In the genomic region with DNA sequence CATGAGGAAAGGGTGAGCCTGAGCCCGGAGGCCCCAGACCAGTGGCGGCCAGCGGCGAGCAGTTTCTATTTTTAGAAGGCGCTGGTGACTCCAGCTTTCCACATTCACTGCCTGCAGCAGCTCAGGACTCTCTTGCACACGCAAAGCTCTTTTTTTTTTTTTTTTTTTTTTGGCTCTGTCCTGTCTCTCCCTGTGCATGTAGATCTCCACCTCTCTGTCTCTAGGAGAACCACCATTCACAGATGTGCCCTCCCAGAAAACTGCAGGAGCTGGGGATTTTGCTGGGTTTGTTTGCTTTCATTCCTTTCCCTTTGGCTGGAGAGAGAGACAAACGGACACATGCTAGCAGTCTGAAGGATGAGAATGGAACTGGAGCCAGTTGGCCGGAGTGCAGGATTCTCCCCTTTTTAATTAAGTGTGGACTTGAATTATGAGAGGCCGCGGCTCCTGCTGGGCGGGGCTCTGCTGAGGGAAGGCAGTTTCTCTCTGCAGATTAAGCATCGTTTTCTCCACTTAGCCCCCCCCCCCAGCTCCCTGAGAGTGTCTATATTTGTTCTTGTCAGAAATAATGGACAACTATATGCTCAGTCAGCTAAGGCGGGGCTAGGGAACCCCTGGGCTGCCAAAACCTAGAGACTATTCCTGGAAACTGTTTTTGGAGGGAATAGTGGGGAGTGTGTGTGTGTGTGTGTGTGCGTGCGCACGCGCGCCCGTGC, we compare ENCODE assay signal across 9 mouse cellular contexts. TPM values are rescaled to one million over a fixed set of nuclear protein-coding genes. Genes with fewer than 3 reads are reported as not detected.
A peak's percentile ranks its signal among the peaks of the same experiment; 100 is the strongest.
DNase-seq lines count a peak whose midpoint lies in the region; ATAC-seq and TF ChIP-seq lines count a peak whose summit lies in the region.
"Had no signal": no experiment of that assay in that cellular context is flagged by ENCODE, and none has a peak within 500 bp of the region (broad histone marks: within the 10 kb centered on the region; RNA-seq: fewer than 3 reads in every experiment).

No protein-coding gene starts in this region.

- peak; percentile 64; the same call in 1 of the 2 replicates for ATAC-seq in heart, embryonic 13.5 days (ENCODE audit: extremely low read depth, insufficient number of reproducible peaks, low FRiP score, low TSS enrichment)
- ATAC-seq in midbrain, embryonic 16.5 days: no peak

- peak; percentile 31 for DNase-seq in adrenal gland, adult 2 months
- DNase-seq in adrenal gland, adult 18-20 months (ENCODE audit: low spot score in 2 of 2): no peak
- peak; percentile 74 to 82 for DNase-seq in kidney, postnatal 4 days
- DNase-seq in left cerebral cortex, adult 11 months (ENCODE audit: low spot score): no peak
- no peak for DNase-seq in spleen, adult 18-20 months

- peak overlapping the region; percentile 20; the same call in 1 of the 2 replicates for H3K4me3 ChIP-seq in ES-Bruce4 (ENCODE audit: low read depth, low read length)
- peak overlapping the region; percentile 36 for H3K4me3 ChIP-seq in heart, embryonic 13.5 days
- H3K4me3 ChIP-seq in midbrain, embryonic 16.5 days (ENCODE audit: low read depth, low read length): no peak overlapping the region

- H3K27me3 ChIP-seq in ES-Bruce4 (ENCODE audit: control insufficient read depth, insufficient read depth, low read length, poor library complexity, severe bottlenecking): no peaks in the 10 kb centered on the region
- peaks cover 29% of the 10 kb centered on the region for H3K27me3 ChIP-seq in heart, embryonic 13.5 days (replicated peaks)
- H3K27me3 ChIP-seq in midbrain, embryonic 16.5 days (ENCODE audit: control insufficient read depth, insufficient read depth, low read depth, low read length): peaks cover 22% of the 10 kb centered on the region

- 0 out of 2 replicates have a peak overlapping the region, but pooled peaks have one; percentile 20 for H3K9ac ChIP-seq in ES-Bruce4 (ENCODE audit: low read depth, poor library complexity, severe bottlenecking)
- peak overlapping the region; percentile 75 for H3K9ac ChIP-seq in heart, embryonic 13.5 days
- H3K9ac ChIP-seq in midbrain, embryonic 16.5 days (ENCODE audit: low read depth, low read length): 0 out of 2 replicates have a peak overlapping the region, but pooled peaks have one; percentile 17

- H3K4me2 ChIP-seq in heart, embryonic 13.5 days: peak overlapping the region; percentile 64
- no peak overlapping the region for H3K4me2 ChIP-seq in midbrain, embryonic 16.5 days (ENCODE audit: low read length)

- peak overlapping the region; percentile 5; the same call in 1 of the 2 replicates for H3K27ac ChIP-seq in ES-Bruce4 (ENCODE audit: insufficient read depth, low read length)
- peak overlapping the region; percentile 96 for H3K27ac ChIP-seq in heart, embryonic 13.5 days (replicated peaks)
- H3K27ac ChIP-seq in midbrain, embryonic 16.5 days (ENCODE audit: low read length): peak overlapping the region; percentile 17; the same call in 1 of the 2 replicates

- no peaks in the 10 kb centered on the region for H3K36me3 ChIP-seq in ES-Bruce4 (ENCODE audit: control insufficient read depth, insufficient read depth, low read length, poor library complexity, severe bottlenecking)
- H3K36me3 ChIP-seq in heart, embryonic 13.5 days: no peaks in the 10 kb centered on the region
- H3K36me3 ChIP-seq in midbrain, embryonic 16.5 days (ENCODE audit: control insufficient read depth, insufficient read depth, low read length): no peaks in the 10 kb centered on the region

- no peak for TF ChIP-seq POLR2A in ES-Bruce4 (IDR thresholded peaks at IDR 0.05; ENCODE audit: insufficient read depth, low read length)

- TF ChIP-seq CTCF in ES-Bruce4 (IDR thresholded peaks at IDR 0.05; ENCODE audit: low read depth, low read length): no peak

- no peaks in the 10 kb centered on the region for H3K9me3 ChIP-seq in ES-Bruce4 (replicated peaks; ENCODE audit: control insufficient read depth, insufficient read depth, low read length, poor library complexity, severe bottlenecking)
- no peaks in the 10 kb centered on the region for H3K9me3 ChIP-seq in heart, embryonic 13.5 days
- no peaks in the 10 kb centered on the region for H3K9me3 ChIP-seq in midbrain, embryonic 16.5 days (replicated peaks; ENCODE audit: control insufficient read depth, low read length, poor library complexity, severe bottlenecking)

- peaks cover 12% of the 10 kb centered on the region for H3K4me1 ChIP-seq in ES-Bruce4 (ENCODE audit: control insufficient read depth, insufficient read depth, low read length)
- peaks cover 24% of the 10 kb centered on the region for H3K4me1 ChIP-seq in heart, embryonic 13.5 days
- H3K4me1 ChIP-seq in midbrain, embryonic 16.5 days (ENCODE audit: control insufficient read depth, insufficient read depth, low read length): peaks cover 12% of the 10 kb centered on the region

- no peak for TF ChIP-seq EP300 in ES-Bruce4 (IDR thresholded peaks at IDR 0.05; ENCODE audit: insufficient read depth, low read depth, low read length)

- 24% methylated on average over 19 of the region's 19 CpGs for WGBS in heart, embryonic 13.5 days
- WGBS in midbrain, embryonic 16.5 days: 36% methylated on average over 19 of the region's 19 CpGs

RNA-seq across cellular contexts. Expression of gene Etv4, which starts 5.8 kb away (rescaled TPM):
- 1 to 10 TPM in 1 of 2 experiments, under 1 TPM in 1; 0.58 to 1.9 TPM for total RNA-seq in adrenal gland, adult 2 months (2021)
- polyA plus RNA-seq in adrenal gland, adult 2 months (2012; rRNA removed): 3.4 and 4.7 TPM in 2 replicates
- total RNA-seq in adrenal gland, adult 18-20 months (2021): 1 to 10 TPM in 1 of 2 experiments, under 1 TPM in 1; 0.77 to 2.0 TPM
- polyA plus RNA-seq in ES-Bruce4 (2011; ENCODE audit: insufficient read depth, insufficient read length, low read depth, missing spikeins): 28.9 and 30.3 TPM in 2 replicates
- polyA plus RNA-seq in heart, embryonic 13.5 days (2015; fragmentation: Nextera tagmentation; extraction: Ambion mirVana): 8.2 and 9.5 TPM in 2 replicates
- polyA plus RNA-seq in midbrain, embryonic 16.5 days (2015; fragmentation: Nextera tagmentation; extraction: Ambion mirVana): 7.5 and 9.8 TPM in 2 replicates
- total RNA-seq: neutrophil, adult 5-6 weeks had no signal

RNA-seq across cellular contexts. Expression of gene Dhx8, which starts 58.2 kb away (rescaled TPM):
- total RNA-seq in adrenal gland, adult 2 months (2021): 10 to 100 TPM; 25.0 to 28.6 TPM
- polyA plus RNA-seq in adrenal gland, adult 2 months (2012; rRNA removed): 4.9 and 5.8 TPM in 2 replicates
- 10 to 100 TPM; 24.2 to 27.7 TPM for total RNA-seq in adrenal gland, adult 18-20 months (2021)
- 37.6 and 38.9 TPM in 2 replicates for polyA plus RNA-seq in ES-Bruce4 (2011; ENCODE audit: insufficient read depth, insufficient read length, low read depth, missing spikeins)
- polyA plus RNA-seq in heart, embryonic 13.5 days (2015; fragmentation: Nextera tagmentation; extraction: Ambion mirVana): 18.8 and 20.1 TPM in 2 replicates
- polyA plus RNA-seq in midbrain, embryonic 16.5 days (2015; fragmentation: Nextera tagmentation; extraction: Ambion mirVana): 32.0 and 34.3 TPM in 2 replicates

Comparison
In these comparisons a context has a peak if more than half of its experiments do, and no peak if none do; other contexts are left out.
1. DNase-seq: peak in adrenal gland, adult 2 months (single experiment) and kidney, postnatal 4 days (2 of 2); none in adrenal gland, adult 18-20 months (0 of 2), left cerebral cortex, adult 11 months (single experiment) and spleen, adult 18-20 months (0 of 2).
2. H3K27ac ChIP-seq: peak in every context shown above with its lines; median percentile 96 in heart, embryonic 13.5 days; 17 in midbrain, embryonic 16.5 days; 5 in ES-Bruce4.
3. H3K9ac ChIP-seq: peak in every context shown above with its lines; median percentile 75 in heart, embryonic 13.5 days; 20 in ES-Bruce4; 17 in midbrain, embryonic 16.5 days.